Mouse (Mus musculus) midbrain, postnatal 0 days (tissue): ENCODE measurements around the gene Mgp. TPM values are rescaled to one million over a fixed set of nuclear protein-coding genes. Genes with fewer than 3 reads are reported as not detected.

Experiments used
- ATAC-seq: fragments of 200-750 bp; cut with Nextera tagmentation; 2 replicates; pipeline ENCODE4 v1.8.0; 2017; ENCODE audit warnings: moderate number of reproducible peaks, mild to moderate bottlenecking, moderate TSS enrichment, moderate library complexity; ENCODE audit not compliant: low FRiP score
- DNase-seq: peaks from one replicate; pipeline ENCODE4 v3.0.0-alpha.2; 2015; ENCODE audit warnings: low spot score
- H3K27ac ChIP-seq: fragments of 300-500 bp; sonication (generic); 2 replicates; pipeline ENCODE4 v1.5.1; 2014; ENCODE audit warnings: low read depth, mild to moderate bottlenecking, low read length, mixed read lengths
- H3K27me3 ChIP-seq: fragments of 300-500 bp; sonication (generic); 2 replicates; pipeline ENCODE4 v1.6.1; 2014; ENCODE audit warnings: low read length, control low read depth, mixed read lengths; ENCODE audit not compliant: insufficient read depth
- H3K36me3 ChIP-seq: fragments of 300-500 bp; sonication (generic); 2 replicates; pipeline ENCODE4 v1.6.1; 2014; ENCODE audit warnings: low read length, control low read depth, mixed read lengths; ENCODE audit not compliant: insufficient read depth
- H3K4me1 ChIP-seq: fragments of 300-500 bp; sonication (generic); 2 replicates; pipeline ENCODE4 v1.6.1; 2014; ENCODE audit warnings: mild to moderate bottlenecking, control low read depth, antibody characterized with exemption, low read length, mixed read lengths; ENCODE audit not compliant: insufficient read depth
- H3K4me2 ChIP-seq: fragments of 300-500 bp; sonication (generic); 2 replicates; pipeline ENCODE4 v1.6.1; 2014; ENCODE audit warnings: low read depth, mild to moderate bottlenecking, low read length, mixed read lengths; ENCODE audit not compliant: poor library complexity, severe bottlenecking
- H3K4me3 ChIP-seq: fragments of 300-500 bp; sonication (generic); 2 replicates; pipeline ENCODE4 v1.5.1; 2014; ENCODE audit warnings: low read depth, mild to moderate bottlenecking, low read length, moderate library complexity
- H3K9ac ChIP-seq: fragments of 300-500 bp; sonication (generic); replicated peaks from 2 replicates; pipeline ENCODE4 v1.6.1; 2014; ENCODE audit warnings: mild to moderate bottlenecking, low read length, moderate library complexity, mixed read lengths; ENCODE audit not compliant: poor library complexity, severe bottlenecking
- H3K9me3 ChIP-seq: fragments of 300-500 bp; sonication (generic); 2 replicates; pipeline ENCODE4 v1.6.1; 2016; ENCODE audit warnings: low read length, control low read depth
- CTCF ChIP-seq: IDR thresholded peaks from 2 replicates; pipeline ENCODE4 v1.5.1; 2016; ENCODE audit warnings: antibody characterized with exemption, mild to moderate bottlenecking
- WGBS: fragments of 180-500 bp; shearing (Covaris S2); extraction: QIAGEN DNeasy Blood & Tissue Kit; methylation state at CpG from one replicate; pipeline ENCODE4 v1.1.7; 2014; 5-methylcytosine and 5-hydroxymethylcytosine counted together
- polyA plus RNA-seq: library from polyadenylated mRNA; unstranded; fragments of >200 nt; fragmentation: Nextera tagmentation; extraction: Ambion mirVana; gene quantifications from 2 replicates; pipeline ENCODE4 v1.2.1, GENCODE M21; 2015
- total RNA-seq: library from RNA; depleted of rRNA; stranded (reverse); fragments of >200 nt; gene quantifications from 2 replicates; pipeline ENCODE4 v1.2.3, GENCODE M21; 2014; rRNA removed

The Mgp gene
- total RNA-seq = 25.6 and 31.4 TPM in 2 replicates
- polyA plus RNA-seq = 72.6 and 74.6 TPM in 2 replicates

DNA sequence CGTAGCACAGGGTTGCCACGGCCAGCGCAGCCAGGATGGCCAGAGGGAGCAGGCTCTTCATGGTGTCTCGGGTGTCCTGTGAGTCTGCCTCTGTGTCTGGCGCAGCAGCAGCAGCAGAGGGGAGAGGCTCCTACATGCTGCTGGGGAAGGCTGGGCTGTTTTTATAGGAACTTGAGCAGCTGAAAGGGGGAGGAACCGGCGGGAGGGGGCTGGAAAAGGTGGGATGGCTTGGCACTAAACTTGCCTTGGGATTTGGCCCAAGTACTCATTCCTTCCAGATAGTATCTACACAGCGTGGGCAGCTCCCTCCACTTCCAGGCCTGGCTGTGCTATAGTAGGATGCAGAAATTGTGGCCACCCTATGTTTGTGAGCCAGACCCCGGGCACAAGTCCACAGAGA, at the start of gene Mgp:
Mgp (minus strand) TSS at position 154 of the 400 bp plus-strand sequence.
- Histone ChIP-seq H3K27me3 (no peaks in the 10 kb centered on the region), H3K36me3 (no peaks in the 10 kb centered on the region), H3K4me2 (no peak within 1 kb of the TSS), H3K27ac (no peak within 1 kb of the TSS), H3K4me1 (no peaks in the 10 kb centered on the region), H3K9me3 (no peaks in the 10 kb centered on the region), H3K4me3 (no peak within 1 kb of the TSS), H3K9ac (no peak within 1 kb of the TSS)
- no peak for TF ChIP-seq CTCF
- ATAC-seq (no peak), DNase-seq (no peak)
- 67% methylated on average over 9 of the region's 9 CpGs for WGBS

DNA sequence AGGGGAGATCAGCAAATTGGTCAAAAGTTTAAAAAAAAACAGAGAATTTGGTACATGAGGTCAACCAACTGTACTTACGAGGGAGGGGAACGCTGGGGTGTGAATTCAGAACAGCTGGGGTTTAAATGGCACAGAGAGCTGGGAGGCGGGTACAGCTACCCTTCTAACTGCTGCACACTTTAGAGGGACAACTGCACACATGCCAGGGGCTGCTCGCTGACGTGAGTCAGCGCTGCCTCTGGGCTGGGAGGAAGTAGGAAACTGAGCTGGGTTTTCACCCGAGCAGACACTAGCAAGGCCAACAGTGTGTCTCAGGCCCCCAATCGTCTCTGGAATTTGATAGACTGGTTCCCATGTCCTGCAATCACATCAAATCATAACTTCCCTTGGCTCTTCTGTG, 49.4 kb upstream of the Mgp start:
- no peak for TF ChIP-seq CTCF
- ATAC-seq = no peak
- Histone ChIP-seq H3K4me1 (no peaks in the 10 kb centered on the region), H3K27me3 (no peaks in the 10 kb centered on the region), H3K9ac (no peak overlapping the region), H3K4me2 (no peak overlapping the region), H3K4me3 (no peak overlapping the region), H3K36me3 (no peaks in the 10 kb centered on the region), H3K9me3 (no peaks in the 10 kb centered on the region), H3K27ac (no peak overlapping the region)
- 70% methylated on average over 8 of the region's 8 CpGs for WGBS
- DNase-seq = no peak

DNA sequence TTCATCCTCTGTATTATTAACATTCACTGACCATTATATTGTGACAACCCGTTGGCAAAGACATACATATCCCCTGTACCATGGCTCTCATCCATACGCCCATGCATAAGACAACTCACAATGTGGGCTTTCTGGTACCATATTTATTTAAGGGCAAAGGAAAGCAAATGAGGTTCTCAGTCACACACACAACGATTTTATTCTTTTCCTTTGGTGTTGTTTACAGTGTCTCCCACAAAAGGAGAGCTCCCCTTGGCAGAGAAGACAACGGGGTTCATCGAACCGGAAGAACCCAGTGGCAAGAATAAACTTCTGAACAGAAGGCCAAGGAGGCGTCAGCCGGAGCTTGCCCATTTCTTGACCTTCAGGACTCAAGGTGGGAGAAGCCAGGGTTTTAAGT, 47.9 kb upstream of the Mgp start, which contains the start of gene Pde6h:
Pde6h (plus strand) TSS at position 301 of the 400 bp plus-strand sequence.
- Histone ChIP-seq H3K27me3 (no peaks in the 10 kb centered on the region), H3K9ac (no peak within 1 kb of the TSS), H3K4me2 (no peak within 1 kb of the TSS), H3K4me3 (no peak within 1 kb of the TSS), H3K36me3 (no peaks in the 10 kb centered on the region), H3K27ac (no peak within 1 kb of the TSS), H3K9me3 (no peaks in the 10 kb centered on the region), H3K4me1 (no peaks in the 10 kb centered on the region)
- no peak for TF ChIP-seq CTCF
- ATAC-seq (no peak), DNase-seq (no peak)
- WGBS = 92% methylated on average over 8 of the region's 8 CpGs

DNA sequence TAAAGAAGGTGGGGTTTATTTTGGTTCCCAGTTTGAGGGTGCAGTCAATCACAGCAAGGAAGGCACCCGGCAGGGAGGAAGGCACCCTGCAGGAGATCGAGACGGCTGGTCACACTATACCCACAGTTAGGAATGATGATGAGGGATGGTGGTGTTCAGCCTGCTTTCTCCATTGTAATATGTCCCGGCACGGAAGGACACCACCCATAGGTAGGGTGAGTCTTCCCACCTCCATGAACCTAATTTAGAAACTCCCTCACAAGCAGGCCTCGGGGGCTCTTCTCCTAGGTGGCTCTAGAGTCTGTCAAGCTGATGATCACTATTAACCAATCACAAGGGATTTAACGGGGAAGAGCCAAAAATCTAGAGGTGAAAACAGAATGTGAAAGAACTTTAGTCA, 47.2 kb upstream of the Mgp start:
- DNase-seq = no peak
- ATAC-seq = no peak
- Histone ChIP-seq H3K36me3 (no peaks in the 10 kb centered on the region), H3K4me2 (no peak overlapping the region), H3K4me1 (no peaks in the 10 kb centered on the region), H3K4me3 (no peak overlapping the region), H3K9ac (no peak overlapping the region), H3K9me3 (no peaks in the 10 kb centered on the region), H3K27me3 (no peaks in the 10 kb centered on the region), H3K27ac (no peak overlapping the region)
- 89% methylated on average over 7 of the region's 7 CpGs for WGBS
- no peak for TF ChIP-seq CTCF

DNA sequence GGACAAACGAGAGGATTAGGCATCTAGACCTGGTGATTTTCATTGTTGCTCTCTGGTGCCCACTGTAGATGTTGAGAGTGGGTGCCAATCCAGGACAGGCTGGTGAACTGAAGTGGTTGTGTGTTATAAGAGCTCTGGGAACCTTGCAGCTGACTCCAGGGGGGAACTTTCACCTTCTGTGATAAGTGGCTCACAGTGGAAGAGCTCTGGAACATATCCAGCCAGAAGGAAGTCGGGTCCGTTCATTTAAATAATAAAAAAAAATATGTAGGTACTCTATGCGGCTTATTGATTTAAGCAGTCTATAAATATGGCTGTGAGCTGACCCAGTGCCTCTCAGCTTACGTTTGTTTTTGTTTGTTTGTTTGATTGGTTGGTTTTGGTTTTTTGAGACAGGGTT, 46.5 kb upstream of the Mgp start, which contains the start of gene Erp27:
Erp27 (minus strand) TSS at position 101 of the 400 bp plus-strand sequence.
- ATAC-seq (no peak), DNase-seq (no peak)

DNA sequence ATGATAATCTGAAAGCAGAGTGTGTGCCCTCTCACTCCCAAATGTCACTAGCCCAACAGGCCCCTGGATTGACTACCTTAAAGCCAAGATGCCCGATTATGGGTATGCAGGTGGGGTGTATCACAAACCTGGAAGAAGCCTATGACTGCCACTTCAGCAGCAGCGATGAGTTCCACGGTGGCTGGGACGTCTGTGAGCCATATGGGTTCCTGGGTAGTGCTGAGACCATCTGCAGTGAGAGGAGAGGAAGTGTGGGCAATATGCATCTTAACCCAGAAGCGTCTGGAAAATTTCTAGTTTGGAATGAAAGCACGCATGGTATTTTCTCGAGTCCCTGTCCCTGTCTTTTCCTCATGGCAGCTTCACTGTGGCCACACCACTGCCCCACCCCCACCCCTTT, 46.0 kb upstream of the Mgp start:
- 88% methylated on average over 7 of the region's 7 CpGs for WGBS
- no peaks in the 10 kb centered on the region for H3K36me3 ChIP-seq
- no peak for TF ChIP-seq CTCF
- no peaks in the 10 kb centered on the region for H3K4me1 ChIP-seq
- H3K9ac ChIP-seq = no peak overlapping the region
- no peak overlapping the region for H3K27ac ChIP-seq
- no peaks in the 10 kb centered on the region for H3K27me3 ChIP-seq
- H3K9me3 ChIP-seq = no peaks in the 10 kb centered on the region
- no peak for ATAC-seq
- DNase-seq = no peak
- H3K4me2 ChIP-seq = no peak overlapping the region
- H3K4me3 ChIP-seq = no peak overlapping the region

More for the DNA sequence above, 46.5 kb upstream of the Mgp start, which contains the start of gene Erp27:
- Histone ChIP-seq H3K4me1 (no peaks in the 10 kb centered on the region), H3K27me3 (no peaks in the 10 kb centered on the region), H3K4me2 (no peak within 1 kb of the TSS), H3K4me3 (no peak within 1 kb of the TSS), H3K36me3 (no peaks in the 10 kb centered on the region), H3K9me3 (no peaks in the 10 kb centered on the region), H3K27ac (no peak within 1 kb of the TSS), H3K9ac (no peak within 1 kb of the TSS)
- no peak for TF ChIP-seq CTCF
- 79% methylated on average over 5 of the region's 5 CpGs for WGBS
